Mouse (Mus musculus) monocyte, adult 2 months (primary cell): ENCODE results near the gene Ikbke.

Experiments
- DNase-seq, 2 experiments: peaks; one replicate each; pipeline ENCODE4 v3.0.0; 2022; ENCODE audit warnings: low spot score in 2 of 2, low read depth in 1 of 2

Ikbke gene

DNA sequence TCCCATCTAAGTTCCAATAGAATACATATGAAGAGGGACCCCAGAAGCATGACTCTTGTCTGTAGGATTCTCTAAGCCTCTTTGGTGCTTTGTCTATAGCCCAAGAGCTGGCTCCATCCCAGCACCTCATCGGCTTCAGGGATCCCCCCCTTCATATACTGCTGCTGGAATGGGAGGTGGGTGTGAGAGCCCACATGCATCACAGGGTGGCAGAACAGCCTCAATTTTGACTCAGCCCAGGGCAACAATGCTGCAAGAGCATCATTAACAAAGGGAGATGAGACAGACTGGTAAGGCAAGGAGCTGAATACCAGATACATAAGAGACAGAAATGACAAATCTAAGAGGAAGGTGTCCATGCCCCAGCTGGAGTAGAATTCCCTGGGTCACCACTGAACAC is 4.8 kb upstream of the Ikbke start:
- DNase-seq, result no peak

- no peak for DNase-seq
Measured at GRCm38 (mm10) chr1:131281731-131282130, 2.3 kb upstream of the Ikbke start.

- no peak for DNase-seq
Measured at GRCm38 (mm10) chr1:131280280-131280679, 874 bp upstream of the Ikbke start.

DNA sequence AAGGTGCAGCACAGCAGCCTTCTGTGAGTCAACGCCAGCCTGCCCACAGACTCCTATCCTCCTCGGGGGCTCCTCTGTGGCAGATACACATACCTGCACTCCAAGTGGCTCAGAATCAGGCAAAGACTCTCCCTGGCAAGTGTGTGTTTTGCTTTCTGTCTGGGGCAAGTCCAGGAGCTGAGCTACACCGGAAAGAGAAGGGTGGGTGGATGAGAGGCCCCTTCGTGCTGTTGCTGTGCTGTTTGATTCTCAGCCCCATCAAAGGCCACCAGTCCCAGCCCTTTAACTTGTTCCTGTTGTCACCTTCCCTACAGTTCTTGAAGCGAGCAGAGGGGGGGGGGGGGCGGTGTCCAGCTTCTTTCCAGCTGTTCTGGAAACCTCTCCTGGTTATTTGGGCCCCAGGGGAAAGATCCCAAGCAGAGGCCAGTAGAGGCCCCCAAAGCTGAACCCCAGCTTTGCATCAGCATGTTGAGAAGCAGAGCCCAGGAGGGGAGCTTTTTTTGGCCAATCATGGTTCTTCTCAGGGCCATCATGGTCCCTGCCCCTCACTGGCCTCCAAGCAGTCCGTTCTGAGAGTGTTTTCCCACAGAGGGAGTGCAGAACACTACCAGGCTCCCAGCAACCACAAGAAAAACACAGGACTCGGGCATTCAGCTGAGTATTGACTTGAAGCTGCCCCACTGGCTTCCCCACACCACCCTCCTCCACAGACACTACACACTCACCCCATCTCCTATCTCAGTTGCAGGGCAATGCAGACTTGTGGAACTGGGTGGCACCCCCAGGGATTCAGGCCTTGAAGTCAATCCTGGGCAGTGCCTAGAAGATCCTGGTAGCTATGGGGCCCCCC is 575 bp downstream of the Ikbke start:
- no peak for DNase-seq

DNA sequence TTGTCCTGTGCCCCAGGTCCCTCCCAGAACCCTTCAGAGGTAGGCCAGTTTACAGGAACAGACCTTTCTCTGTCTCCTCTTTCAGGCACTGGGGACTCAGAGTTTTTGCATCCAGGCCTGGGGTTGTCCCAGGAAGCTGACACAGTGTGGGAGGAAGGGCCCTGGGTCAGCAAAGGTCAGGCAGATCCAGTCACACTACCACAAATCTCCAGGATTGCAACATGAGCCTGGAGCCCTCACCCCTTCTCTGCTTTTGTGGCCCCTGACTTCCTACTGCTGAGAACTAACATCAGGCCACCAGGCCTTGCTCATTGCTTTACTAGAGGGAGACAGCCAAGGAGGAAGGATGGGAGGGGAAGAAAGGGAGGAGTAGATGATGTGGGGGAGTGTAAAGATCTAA is 2.6 kb downstream of the Ikbke start:
- DNase-seq, result peak; percentile 60 to 67

DNA sequence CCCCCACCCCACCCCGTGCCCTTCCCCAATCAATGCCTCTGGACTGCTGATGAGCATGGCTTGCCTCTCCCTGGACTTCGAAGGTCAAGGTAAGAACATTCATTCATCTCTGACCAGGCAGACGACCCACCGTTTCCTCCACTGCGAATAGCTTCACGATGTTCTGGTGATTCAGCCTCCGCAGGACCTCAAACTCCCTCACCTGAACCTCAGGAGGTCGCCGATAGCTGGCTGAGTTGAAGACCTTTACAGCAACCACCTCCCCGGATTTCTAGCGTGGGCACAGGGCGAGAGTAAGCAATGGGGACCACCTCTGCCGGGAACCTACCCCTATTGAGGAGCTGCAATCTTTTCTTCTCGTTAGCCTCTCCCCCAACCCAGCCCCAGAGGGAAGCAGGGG is 3.8 kb downstream of the Ikbke start:
- no peak for DNase-seq

- no peak for DNase-seq
Measured at GRCm38 (mm10) chr1:131274725-131275539, 4.5 kb downstream of the Ikbke start.

DNA sequence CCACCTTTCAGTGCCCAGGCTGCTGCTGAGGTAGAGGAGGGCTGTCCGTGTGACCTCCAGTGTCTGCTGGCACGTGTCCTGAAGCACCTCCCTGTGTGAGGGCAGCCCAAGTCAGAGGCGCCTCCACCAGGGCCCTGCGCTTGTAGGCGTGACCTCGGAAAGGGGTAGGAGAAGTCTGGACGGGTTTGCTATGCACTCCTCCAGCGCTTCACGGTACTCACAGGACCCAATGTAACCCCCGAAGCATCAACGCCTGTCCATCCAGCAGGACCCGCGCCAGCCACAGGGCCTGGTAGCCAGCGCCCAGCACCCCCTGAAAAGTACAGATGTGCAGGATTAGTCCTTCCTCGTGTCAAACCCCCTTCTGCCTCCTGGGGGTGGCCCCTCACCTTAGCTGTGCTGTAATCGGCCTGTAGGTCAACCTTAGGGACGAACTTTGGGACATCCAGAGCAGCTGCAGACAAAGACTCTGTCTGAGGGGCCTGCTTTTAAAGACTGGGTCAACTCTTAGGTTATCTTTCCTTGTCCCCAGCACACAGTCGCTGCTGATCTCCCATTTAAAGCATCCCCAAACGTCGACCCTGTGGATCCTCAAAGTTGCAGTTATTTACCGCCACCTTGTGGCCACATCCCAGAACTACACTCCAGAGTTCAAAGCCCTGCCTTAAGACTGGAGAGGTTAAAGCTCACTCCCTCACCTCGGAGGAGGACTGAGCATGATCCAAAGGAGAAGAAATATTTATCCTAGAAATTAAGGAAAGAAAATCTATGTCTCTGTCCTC is 9.4 kb downstream of the Ikbke start:
- DNase-seq, result peak in 1 of 2 experiments; percentile 63

- DNase-seq, result no peak
Measured at GRCm38 (mm10) chr1:131268776-131269175, 10.6 kb downstream of the Ikbke start.

DNA sequence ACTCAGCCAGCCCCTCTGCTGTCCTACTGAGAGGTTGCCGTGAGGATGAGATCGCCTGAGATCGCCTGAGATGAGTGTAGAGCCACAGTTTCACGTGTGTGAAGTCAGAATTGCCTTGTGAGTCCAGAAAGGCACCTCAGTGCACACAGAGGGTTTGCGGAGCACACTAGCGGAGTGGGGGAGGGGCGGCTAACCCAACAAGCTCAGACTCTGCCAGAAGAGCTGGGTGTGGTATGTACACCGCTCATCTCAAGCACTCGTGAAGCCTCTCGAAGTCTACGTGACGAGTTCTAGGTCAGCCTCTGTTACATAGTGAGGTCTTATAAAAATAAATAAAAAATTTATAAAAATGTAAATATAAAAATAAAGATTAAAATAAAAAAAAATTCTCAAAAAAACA is 15.5 kb downstream of the Ikbke start:
- DNase-seq, result no peak

DNA sequence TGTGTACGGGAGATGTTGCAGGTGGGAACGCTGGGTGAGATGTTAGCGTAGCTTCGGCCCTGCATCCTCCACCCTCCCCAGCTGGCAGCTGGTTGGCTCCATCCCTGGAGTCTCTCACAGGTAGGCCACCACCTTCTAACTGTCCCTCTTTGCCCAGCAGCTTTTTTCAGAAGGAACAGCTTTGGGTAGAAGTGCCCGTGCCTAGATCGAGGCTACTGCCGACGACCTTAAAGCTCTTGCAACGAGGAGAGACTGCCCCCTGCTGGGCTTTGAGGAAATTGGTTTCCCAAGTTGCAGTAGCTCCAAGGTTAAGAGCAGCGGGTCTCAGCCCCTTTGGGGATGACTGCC is 19.1 kb downstream of the Ikbke start:
- peak in 1 of 2 experiments; percentile 57 for DNase-seq

- no peak for DNase-seq
Measured at GRCm38 (mm10) chr1:131259632-131260308, 19.6 kb downstream of the Ikbke start.

DNA sequence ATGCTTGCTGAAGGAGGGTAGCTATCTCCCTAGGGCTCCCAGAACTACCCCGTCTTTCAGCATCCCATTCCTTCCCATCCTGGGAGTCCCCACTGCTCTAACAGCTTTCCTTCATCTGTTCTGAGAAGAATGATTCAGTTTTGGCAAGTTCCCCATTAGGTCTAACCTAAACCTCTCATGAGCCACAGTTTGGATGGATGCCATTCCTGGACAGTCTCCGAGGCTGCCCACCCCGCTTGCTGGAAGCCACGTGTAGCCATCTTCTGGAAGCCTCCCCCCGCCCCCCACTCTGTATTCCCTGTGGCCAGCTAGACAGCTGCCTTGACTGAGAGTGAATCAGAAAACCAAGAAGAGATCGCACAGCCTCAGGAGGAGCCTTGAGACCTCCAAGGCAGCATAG is 22.1 kb downstream of the Ikbke start:
- DNase-seq, result no peak

DNA sequence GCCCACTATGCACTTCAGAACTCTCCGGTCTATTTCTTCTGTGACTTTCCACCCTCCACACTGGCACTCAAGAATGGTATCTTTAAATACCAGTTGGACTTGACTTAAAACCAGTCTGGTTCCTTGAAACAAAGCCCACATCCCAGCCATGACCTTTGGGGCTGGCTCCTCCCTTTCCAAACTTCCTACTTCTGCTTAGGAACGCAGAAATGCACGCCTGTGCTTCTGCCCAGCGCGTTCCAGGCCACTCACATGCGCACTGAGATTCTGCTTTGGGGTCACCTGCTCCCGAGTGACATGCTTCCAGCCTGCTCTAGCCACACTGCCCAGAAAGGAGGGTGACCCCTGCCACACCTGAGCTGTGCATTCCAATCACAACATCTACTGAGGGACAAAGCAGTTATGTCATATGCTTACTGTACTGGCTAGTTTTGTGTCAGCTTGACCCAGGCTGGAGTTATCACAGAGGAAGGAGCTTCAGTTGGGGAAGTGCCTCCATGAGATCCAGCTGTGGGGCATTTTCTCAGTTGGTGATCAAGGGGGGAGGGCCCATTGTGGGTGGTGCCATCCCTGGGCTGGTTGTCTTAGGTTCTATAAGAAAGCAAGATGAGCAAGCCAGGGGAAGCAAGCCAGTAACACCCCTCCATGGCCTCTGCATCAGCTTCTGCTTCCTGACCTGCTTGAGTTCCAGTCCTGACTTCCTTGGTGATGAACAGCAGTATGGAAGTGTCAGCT is 26.7 kb downstream of the Ikbke start:
- DNase-seq, result peak in 1 of 2 experiments; percentile 37

- DNase-seq, result no peak
Measured at GRCm38 (mm10) chr1:131246433-131247395, 32.7 kb downstream of the Ikbke start.

- no peak for DNase-seq
Measured at GRCm38 (mm10) chr1:131245926-131246325, 33.5 kb downstream of the Ikbke start.

DNA sequence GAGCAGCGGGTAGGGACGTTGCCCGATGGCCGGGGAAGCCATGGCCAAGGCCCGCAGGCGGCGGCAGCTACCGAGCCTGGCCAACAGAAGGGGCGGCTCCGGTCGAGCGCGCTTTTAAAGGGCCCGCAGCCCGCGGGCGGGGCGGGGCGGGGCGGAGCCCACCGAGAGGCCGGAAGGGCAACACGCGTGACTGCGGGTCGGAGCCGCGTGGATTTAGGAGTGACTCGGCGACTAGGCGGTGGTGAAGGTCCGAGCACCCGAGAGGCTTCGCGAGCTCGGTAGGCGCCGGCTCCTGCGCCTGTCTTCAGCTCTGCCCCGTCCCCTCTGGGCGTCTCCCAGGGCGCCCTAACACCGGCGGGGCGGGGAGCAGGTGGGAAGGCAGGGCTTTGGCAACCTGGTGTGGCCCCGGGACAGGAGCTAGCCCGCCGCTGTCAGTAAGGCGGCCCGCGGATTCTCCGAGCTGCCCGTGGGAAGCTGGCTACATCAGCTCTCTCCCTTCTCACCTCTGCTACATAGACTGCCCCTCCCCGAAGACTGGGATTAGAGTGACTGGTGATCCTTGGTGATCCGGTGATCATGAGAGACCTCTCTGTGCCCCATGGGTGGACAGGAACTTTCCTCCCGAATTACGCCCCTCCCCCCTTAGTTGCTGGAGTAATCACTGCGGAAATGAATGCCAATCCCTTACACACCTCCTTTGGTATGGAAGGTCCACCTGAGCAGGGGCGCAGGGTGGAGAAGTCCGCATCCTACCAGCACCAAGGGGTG is 34.1 kb downstream of the Ikbke start, which contains the start of gene Rassf5:
Rassf5 (minus strand) TSS at position 170 of the 768 bp plus-strand sequence.
- peak in 1 of 2 experiments; percentile 63 for DNase-seq

DNA sequence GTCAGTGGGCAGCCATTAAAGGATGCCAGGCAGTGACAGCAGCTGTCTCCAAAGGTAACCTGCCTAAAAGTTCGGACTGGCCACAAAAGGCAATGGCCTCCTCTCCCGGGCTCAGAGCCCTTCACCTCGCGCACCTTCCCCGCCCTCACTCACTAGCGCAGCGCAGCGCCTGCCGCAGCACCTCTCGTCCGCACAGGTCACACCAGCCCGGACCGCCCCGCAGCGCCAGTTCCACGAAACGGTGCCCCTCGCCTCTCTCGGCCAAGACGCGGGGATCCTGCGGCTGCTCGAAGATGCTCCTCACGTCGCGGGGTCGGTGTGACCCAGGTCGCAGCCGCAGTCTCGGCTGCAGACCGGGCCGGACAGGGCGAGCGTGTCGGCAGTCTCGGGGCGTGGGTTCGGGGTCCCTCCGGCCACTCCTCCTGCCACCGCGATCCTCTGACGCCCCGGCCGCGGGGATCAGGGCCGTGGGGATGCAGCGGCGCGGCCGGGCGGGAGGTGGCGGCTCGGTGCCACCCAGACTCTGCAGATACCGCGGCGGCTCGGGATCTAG is 34.8 kb downstream of the Ikbke start:
- no peak for DNase-seq
